Mouse (Mus musculus) layer of hippocampus, adult 2 months (tissue): Measurements from ENCODE around the gene Kirrel. TPM values are rescaled to one million over a fixed set of nuclear protein-coding genes. Genes with fewer than 3 reads are reported as not detected.
A peak's percentile ranks its signal among the peaks of the same experiment; 100 is the strongest.

Experiments
- DNase-seq, 2 experiments: peaks; one replicate each; pipeline ENCODE4 v3.0.0; 2022; ENCODE audit warnings: low spot score in 2 of 2
- H3K27ac ChIP-seq: fragments of 200-600 bp; 2 replicates; pipeline ENCODE4 v1.8.1; 2022
- H3K4me3 ChIP-seq: fragments of 200-600 bp; 2 replicates; pipeline ENCODE4 v1.8.1; 2022; ENCODE audit warnings: mild to moderate bottlenecking
- CTCF ChIP-seq: fragments of 200-600 bp; conservative IDR thresholded peaks from 2 replicates; pipeline ENCODE4 v1.8.1; 2022; ENCODE audit warnings: antibody characterized with exemption, mild to moderate bottlenecking, moderate library complexity
- total RNA-seq, 2 experiments: library from RNA; stranded (reverse); gene quantifications; 2 replicates each; pipeline ENCODE4 v1.2.3; 2021

Kirrel gene
- total RNA-seq, 2 experiments from 2014 or later, result 3.0 to 3.4 TPM

- no peak overlapping the region for H3K27ac ChIP-seq
- no peak overlapping the region for H3K4me3 ChIP-seq
- TF ChIP-seq CTCF, result no peak
- no peak for DNase-seq
Measured at GRCm38 (mm10) chr3:87162380-87162779, 12.2 kb downstream of the Kirrel start.

DNA sequence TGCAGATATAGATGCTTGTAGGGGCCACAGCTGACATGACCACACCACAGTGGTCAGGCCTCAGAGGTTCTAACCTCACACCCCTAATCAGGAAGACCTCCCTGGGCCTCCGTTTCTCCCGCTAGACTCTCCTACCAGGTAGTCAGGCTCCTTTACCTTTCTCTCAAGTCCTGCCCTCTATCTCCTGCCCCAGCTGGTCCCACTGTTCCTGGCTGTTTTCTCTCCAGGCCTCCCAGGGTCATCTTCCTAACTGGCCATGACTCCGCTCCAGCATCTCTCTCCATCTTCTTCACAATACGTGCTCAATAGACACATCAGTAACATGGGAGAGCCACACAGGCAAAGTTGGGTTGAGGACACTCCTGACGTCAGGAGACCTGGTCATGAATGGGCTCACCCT lies 12.9 kb downstream of the Kirrel start:
- TF ChIP-seq CTCF, result no peak
- Histone ChIP-seq H3K27ac (no peak overlapping the region), H3K4me3 (no peak overlapping the region)
- no peak for DNase-seq

DNA sequence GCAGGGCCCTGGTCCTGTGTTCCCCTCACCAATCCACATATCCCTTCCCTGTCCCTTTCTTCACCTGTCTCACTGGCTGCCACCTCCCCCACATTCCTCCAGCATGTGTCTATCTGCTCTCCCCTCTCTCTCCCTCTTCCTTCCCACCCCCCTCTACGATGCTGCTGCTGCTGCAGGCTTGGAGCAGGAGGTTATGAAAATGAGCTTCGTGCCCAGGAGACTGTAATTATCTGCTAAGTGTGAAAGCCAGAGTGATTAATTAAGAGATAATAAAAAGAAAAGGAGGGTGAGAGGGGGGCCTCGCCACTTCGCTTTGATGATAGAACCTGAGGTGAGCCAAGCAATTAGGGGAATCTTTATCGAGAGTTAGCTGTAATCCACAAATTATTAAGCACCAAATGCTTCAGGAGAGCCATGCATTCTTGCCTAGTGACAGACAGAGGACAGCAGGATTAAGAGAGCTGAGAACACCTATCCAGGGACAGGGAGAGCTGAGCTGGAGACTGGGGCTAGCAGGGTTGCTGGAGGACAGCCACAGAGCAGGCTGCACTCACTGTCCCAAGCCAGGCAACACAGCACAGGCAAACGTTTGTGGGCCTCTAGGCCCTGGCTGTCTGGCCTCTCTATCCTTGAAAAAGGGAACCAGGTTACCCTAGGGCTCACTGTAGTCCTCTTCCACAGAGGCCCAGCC lies 13.6 kb downstream of the Kirrel start:
- no peak for TF ChIP-seq CTCF
- no peak for DNase-seq
- Histone ChIP-seq H3K4me3 (no peak overlapping the region), H3K27ac (no peak overlapping the region)

DNA sequence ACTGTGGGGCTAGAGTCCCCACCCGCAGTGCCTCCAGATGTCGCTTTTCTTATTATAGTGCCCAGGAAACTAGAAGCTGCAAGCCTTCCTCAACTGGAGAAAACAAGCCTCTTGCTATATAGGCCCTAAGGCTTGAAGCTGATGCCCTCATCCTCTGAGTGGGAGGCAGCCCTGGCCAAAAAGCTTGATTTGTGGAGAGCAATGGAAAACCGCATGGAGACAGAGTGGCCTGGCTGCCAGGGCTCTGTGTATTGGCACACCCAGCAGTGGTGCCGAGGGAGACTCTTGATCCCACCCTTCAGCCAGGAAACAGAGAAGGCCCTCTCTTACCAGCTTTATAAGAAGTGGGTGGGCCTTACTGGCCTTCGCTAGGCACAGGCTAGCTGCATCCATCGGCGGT lies 15.4 kb downstream of the Kirrel start:
- DNase-seq, result no peak
- TF ChIP-seq CTCF, result no peak
- H3K27ac ChIP-seq, result no peak overlapping the region
- H3K4me3 ChIP-seq, result no peak overlapping the region

GRCm38 (mm10) chr3:87157767-87158291 lies 16.7 kb downstream of the Kirrel start:
- no peak overlapping the region; the same call in 1 of the 2 replicates for H3K27ac ChIP-seq
- TF ChIP-seq CTCF, result no peak
- H3K4me3 ChIP-seq, result no peak overlapping the region
- no peak for DNase-seq

GRCm38 (mm10) chr3:87157297-87157696 lies 17.2 kb downstream of the Kirrel start:
- TF ChIP-seq CTCF, result no peak
- Histone ChIP-seq H3K27ac (no peak overlapping the region), H3K4me3 (no peak overlapping the region)
- no peak for DNase-seq

DNA sequence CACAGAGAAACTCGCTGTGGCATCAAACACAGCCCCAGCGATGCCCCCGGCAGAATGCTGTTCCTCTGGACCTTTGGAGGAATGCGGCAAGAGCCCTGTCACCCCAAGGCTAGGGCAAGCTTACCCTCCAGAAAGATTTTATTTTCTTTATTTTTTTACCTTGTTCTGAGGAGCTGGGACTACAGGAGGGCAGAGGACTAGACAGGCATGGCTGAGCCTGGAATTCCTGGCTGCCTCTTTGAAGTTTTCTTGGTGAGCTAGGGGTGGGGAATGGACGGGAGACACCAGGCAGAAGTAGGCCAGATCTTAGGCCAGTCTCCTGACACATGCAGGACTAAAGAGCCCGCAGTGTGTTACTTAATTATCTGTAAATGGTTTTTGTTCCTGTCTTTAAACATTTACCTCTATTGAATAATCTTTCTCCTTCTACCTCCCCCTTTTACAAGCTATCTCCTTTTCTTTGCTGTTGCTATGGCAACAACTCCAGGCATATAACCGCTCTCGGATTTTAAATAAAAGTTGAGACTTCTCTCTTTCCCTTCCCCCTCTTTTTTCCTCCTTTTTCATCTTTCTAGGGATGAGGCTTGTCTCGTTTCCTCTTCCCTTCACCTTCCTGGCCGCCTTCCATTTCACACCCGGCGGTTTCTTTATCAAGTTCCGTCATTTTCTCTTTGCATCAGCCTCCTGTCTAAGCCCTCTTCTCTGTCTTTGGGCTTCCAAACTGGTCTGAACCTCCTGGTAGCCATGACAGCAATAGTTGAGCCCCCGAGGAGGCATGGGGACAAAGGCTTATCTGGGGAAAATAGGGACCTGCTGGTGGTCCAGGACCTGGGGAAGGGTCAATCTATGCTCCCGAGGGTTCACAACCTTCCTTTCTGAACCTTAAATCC lies 19.9 kb downstream of the Kirrel start:
- no peak for TF ChIP-seq CTCF
- no peak overlapping the region for H3K27ac ChIP-seq
- no peak for DNase-seq
- H3K4me3 ChIP-seq, result no peak overlapping the region

GRCm38 (mm10) chr3:87153038-87153437 lies 21.5 kb downstream of the Kirrel start:
- H3K4me3 ChIP-seq, result no peak overlapping the region
- no peak for TF ChIP-seq CTCF
- no peak overlapping the region for H3K27ac ChIP-seq
- DNase-seq, result no peak

DNA sequence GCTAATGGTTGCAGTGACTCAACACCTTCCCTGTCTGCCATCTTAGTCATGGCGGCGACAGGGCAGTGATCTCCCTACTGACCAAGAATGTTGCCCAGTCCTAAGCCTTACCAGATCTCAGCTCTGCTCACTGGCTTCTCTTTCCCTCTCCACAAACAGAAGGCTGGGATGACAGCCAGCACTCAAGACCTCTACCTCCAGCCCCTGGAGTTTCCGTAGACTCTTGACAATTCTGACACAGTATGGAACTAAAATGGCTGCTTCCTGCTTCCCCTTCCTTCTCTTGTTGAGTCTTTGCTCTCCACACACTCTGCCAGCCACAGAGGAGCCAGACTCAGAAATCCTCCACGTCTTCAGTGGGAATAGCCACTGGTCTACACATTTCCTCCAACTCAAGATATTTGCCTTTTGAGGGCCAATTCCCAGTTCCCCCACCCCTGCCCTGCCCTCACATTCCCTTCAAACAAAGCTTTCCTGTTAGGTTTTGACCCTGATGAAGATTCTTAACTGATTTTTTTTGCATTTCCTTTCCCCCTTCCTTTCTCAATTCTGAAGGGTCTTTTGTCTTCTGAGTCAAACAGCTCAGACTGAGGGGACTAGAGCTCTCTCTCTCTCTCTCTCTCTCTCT lies 22.3 kb downstream of the Kirrel start:
- no peak for DNase-seq
- no peak overlapping the region for H3K27ac ChIP-seq
- TF ChIP-seq CTCF, result no peak
- no peak overlapping the region for H3K4me3 ChIP-seq

DNA sequence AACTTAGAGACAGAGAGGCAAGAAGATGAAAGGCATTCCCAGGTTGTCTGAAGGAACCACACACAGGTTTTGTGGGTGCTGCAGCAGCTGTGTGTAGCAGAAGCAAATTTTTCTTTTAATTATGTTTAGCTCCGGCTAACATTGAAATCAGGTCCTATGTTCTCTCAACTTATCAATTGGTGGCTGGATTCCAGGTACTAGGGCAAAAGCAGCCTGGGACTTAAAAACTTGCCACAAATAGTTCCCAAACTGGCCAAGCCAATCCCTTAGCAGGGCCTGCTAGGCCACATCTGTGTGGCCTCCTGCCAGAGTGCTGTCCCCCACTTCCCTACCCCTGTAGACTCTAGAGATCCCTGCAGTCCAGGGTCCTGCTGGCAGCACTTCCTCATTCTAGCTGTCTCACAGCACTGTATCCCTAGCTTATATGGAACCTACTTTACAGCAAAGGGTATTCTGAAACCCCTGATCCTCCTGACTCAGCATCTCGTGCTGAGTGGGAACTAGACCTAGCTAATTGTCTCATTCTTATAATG lies 23.2 kb downstream of the Kirrel start:
- no peak for TF ChIP-seq CTCF
- DNase-seq, result no peak
- Histone ChIP-seq H3K4me3 (no peak overlapping the region), H3K27ac (peak overlapping the region; percentile 24; the same call in 1 of the 2 replicates)

DNA sequence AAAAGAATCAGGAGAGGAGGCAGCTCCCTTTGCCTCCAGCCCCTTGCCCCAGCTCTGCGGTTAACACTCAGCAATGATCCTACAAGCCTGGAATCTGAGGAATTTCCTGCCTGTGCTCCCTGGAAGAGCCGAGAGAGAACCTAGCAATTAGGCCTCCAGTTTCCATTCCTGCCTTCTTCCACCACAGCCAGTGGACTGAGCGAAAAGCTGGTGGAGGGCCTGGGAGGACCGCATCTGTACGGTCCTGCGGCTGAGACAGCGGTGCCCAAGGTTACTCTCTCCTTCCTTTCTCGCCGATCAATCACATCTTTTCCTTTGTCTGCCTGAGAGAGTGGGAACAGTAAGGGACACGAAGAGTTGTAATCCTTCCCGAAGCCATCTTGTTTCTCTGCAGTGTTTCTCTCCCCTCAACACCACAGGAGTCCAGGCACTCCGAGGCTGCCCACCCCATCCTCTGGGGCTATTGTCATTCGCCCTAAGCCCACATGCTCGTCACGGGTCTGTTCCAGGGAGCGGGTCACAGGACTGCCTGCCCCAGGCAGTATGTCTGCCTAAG lies 23.8 kb downstream of the Kirrel start:
- no peak for DNase-seq
- Histone ChIP-seq H3K27ac (peak overlapping the region; percentile 24; the same call in 1 of the 2 replicates), H3K4me3 (no peak overlapping the region)
- no peak for TF ChIP-seq CTCF

DNA sequence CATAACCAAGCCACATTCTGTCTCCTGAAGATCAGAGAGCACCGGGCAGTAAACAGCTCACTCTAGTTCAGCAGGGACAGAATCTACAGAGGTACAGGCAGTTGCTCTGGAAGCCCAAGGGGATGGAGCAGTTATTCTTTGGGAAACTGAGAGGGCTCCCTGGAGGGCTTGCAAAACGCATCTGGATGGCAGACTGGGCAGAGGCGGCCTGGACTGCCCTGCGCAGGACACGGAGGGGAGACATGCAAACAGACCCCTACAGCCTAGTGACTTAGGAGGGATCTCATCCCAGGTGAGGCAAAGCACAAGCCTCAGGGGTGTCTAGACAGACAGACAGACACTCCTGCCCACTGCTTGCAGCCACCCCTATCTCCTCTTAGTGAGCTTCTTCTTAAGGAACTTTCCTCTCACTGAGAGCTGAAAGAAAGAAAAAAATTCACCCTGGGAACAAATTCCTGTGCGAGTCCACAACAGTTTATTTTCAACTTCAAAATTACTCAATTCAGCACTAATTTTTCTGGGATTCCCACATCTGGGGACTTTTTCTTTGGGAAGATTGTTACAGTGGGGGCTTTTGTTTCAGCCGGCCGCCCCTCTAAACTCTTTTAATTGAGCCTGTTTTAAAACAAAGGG lies 24.4 kb downstream of the Kirrel start:
- TF ChIP-seq CTCF, result no peak
- DNase-seq, result no peak
- Histone ChIP-seq H3K27ac (0 out of 2 replicates have a peak overlapping the region, but pooled peaks have one; percentile 28), H3K4me3 (no peak overlapping the region)
